Mouse (Mus musculus): Measurements from ENCODE around the gene Gse1.

DNA sequence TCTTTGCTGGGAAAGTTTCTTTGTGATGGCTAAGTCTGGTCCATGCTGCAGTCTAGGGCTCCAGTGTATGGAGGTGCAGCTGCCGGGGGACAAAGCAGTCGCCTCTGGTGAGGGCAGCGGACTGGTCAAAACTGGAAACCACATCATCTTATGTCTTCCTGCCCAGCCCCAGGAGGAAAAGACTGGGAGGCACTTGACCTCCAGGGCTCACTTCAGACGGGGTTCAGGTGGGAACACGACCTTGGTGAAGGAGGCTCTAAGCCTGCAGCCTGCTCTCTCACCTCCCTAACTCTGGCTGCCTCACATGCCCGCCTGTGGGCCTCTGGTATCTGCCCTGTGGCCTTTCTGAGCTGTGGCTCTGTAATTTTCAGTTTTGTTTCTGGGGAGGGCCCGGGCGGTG, 305.8 kb downstream of the Gse1 start:
- TF ChIP-seq CTCF (IDR thresholded peaks at IDR 0.05; ENCODE audit: borderline replicate concordance, insufficient read depth, low read depth, low read length) (no peak), POLR2A (IDR thresholded peaks at IDR 0.05; ENCODE audit: borderline replicate concordance, insufficient read depth, low read length) (no peak)

All from cerebellum, adult 2 months (tissue).